Mouse (Mus musculus): ENCODE measurements around the gene Kcnj4. TPM values are rescaled to one million over a fixed set of nuclear protein-coding genes. Genes with fewer than 3 reads are reported as not detected.
"Not testable (repeated sequence)": the region's sequence is repeated elsewhere in the genome, so short reads cannot be mapped to it uniquely, and the experiment has no call there.

Gene Kcnj4
- polyA plus RNA-seq, 2 experiments = 0.43 TPM; not detected in 1

- Histone ChIP-seq H3K27me3 (ENCODE audit: control insufficient read depth, insufficient read depth, low read length) (no peaks in the 10 kb centered on the region), H3K4me3 (replicated peaks; ENCODE audit: low read length) (no peak overlapping the region), H3K9me3 (ENCODE audit: control insufficient read depth, low read length) (no peaks in the 10 kb centered on the region), H3K27ac (replicated peaks; ENCODE audit: low read depth, low read length) (no peak overlapping the region), H3K36me3 (ENCODE audit: control insufficient read depth, insufficient read depth, low read length) (no peaks in the 10 kb centered on the region), H3K4me2 (replicated peaks; ENCODE audit: low read depth, low read length, severe bottlenecking) (no peak overlapping the region), H3K4me1 (ENCODE audit: control insufficient read depth, insufficient read depth, low read length) (0 out of 2 replicates have a peak, but pooled peaks cover 4% of the 10 kb centered on the region), H3K9ac (ENCODE audit: low read depth, low read length, severe bottlenecking) (no peak overlapping the region)
- 65% methylated on average over 5 of the region's 5 CpGs for whole genome bisulfite sequencing
- no peak for DNase-seq (ENCODE audit: low spot score)
- ATAC-seq (ENCODE audit: low FRiP score, low read depth) = no peak
- TF ChIP-seq POLR2A (IDR thresholded peaks at IDR 0.05; ENCODE audit: borderline replicate concordance, extremely low read depth, insufficient read depth, insufficient read length) = no peak
Observed at GRCm38 (mm10) chr15:79469577-79469976, 35.5 kb downstream of the Kcnj4 start.

GRCm38 (mm10) chr15:79466601-79467286 is 38.3 kb downstream of the Kcnj4 start:
- no peak overlapping the region for H3K27ac ChIP-seq (replicated peaks; ENCODE audit: low read depth, low read length)
- H3K9ac ChIP-seq (ENCODE audit: low read depth, low read length, severe bottlenecking) = no peak overlapping the region
- H3K4me2 ChIP-seq (replicated peaks; ENCODE audit: low read depth, low read length, severe bottlenecking) = no peak overlapping the region
- DNase-seq (ENCODE audit: low spot score) (peak; percentile 88), ATAC-seq (ENCODE audit: low FRiP score, low read depth) (peak; percentile 72)
- H3K36me3 ChIP-seq (ENCODE audit: control insufficient read depth, insufficient read depth, low read length) = no peaks in the 10 kb centered on the region
- no peak overlapping the region for H3K4me3 ChIP-seq (replicated peaks; ENCODE audit: low read length)
- no peaks in the 10 kb centered on the region for H3K9me3 ChIP-seq (ENCODE audit: control insufficient read depth, low read length)
- TF ChIP-seq POLR2A (IDR thresholded peaks at IDR 0.05; ENCODE audit: borderline replicate concordance, extremely low read depth, insufficient read depth, insufficient read length) = peak; percentile 35; the same call in 1 of the 2 replicates
- 4% methylated on average over 18 of the region's 18 CpGs for WGBS
- H3K27me3 ChIP-seq (ENCODE audit: control insufficient read depth, insufficient read depth, low read length) = no peaks in the 10 kb centered on the region
- H3K4me1 ChIP-seq (ENCODE audit: control insufficient read depth, insufficient read depth, low read length) = 0 out of 2 replicates have a peak, but pooled peaks cover 4% of the 10 kb centered on the region

- H3K27ac ChIP-seq (replicated peaks; ENCODE audit: low read depth, low read length) = no peak overlapping the region
- ATAC-seq (ENCODE audit: low FRiP score, low read depth) (no peak), DNase-seq (ENCODE audit: low spot score) (no peak)
- 73% methylated on average over 6 of the region's 6 CpGs for WGBS
- H3K4me3 ChIP-seq (replicated peaks; ENCODE audit: low read length) = no peak overlapping the region
- no peaks in the 10 kb centered on the region for H3K4me1 ChIP-seq (ENCODE audit: control insufficient read depth, insufficient read depth, low read length)
- no peak overlapping the region for H3K4me2 ChIP-seq (replicated peaks; ENCODE audit: low read depth, low read length, severe bottlenecking)
- no peaks in the 10 kb centered on the region for H3K27me3 ChIP-seq (ENCODE audit: control insufficient read depth, insufficient read depth, low read length)
- no peak for TF ChIP-seq POLR2A (IDR thresholded peaks at IDR 0.05; ENCODE audit: borderline replicate concordance, extremely low read depth, insufficient read depth, insufficient read length)
- no peaks in the 10 kb centered on the region for H3K9me3 ChIP-seq (ENCODE audit: control insufficient read depth, low read length)
- H3K9ac ChIP-seq (ENCODE audit: low read depth, low read length, severe bottlenecking) = no peak overlapping the region
- H3K36me3 ChIP-seq (ENCODE audit: control insufficient read depth, insufficient read depth, low read length) = no peaks in the 10 kb centered on the region
Observed at GRCm38 (mm10) chr15:79456546-79456945, 48.5 kb downstream of the Kcnj4 start.

GRCm38 (mm10) chr15:79456104-79456503 is 48.9 kb downstream of the Kcnj4 start:
- H3K4me2 ChIP-seq (replicated peaks; ENCODE audit: low read depth, low read length, severe bottlenecking); H3K27me3 ChIP-seq (ENCODE audit: control insufficient read depth, insufficient read depth, low read length); H3K4me1 ChIP-seq (ENCODE audit: control insufficient read depth, insufficient read depth, low read length); H3K9ac ChIP-seq (ENCODE audit: low read depth, low read length, severe bottlenecking); H3K27ac ChIP-seq (replicated peaks; ENCODE audit: low read depth, low read length); H3K36me3 ChIP-seq (ENCODE audit: control insufficient read depth, insufficient read depth, low read length); H3K9me3 ChIP-seq (ENCODE audit: control insufficient read depth, low read length); ATAC-seq (ENCODE audit: low FRiP score, low read depth); H3K4me3 ChIP-seq (replicated peaks; ENCODE audit: low read length); DNase-seq (ENCODE audit: low spot score): not testable (repeated sequence)
- 53% methylated on average over 6 of the region's 6 CpGs for WGBS

GRCm38 (mm10) chr15:79455106-79455810 is 49.8 kb downstream of the Kcnj4 start, which contains the start of gene Csnk1e:
TSS of gene Csnk1e (minus strand) at chr15:79455566.
- DNase-seq (ENCODE audit: low spot score) (peak; percentile 61), ATAC-seq (ENCODE audit: low FRiP score, low read depth) (peak; percentile 70)
- no peaks in the 10 kb centered on the region for H3K9me3 ChIP-seq (ENCODE audit: control insufficient read depth, low read length)
- WGBS = under 1% methylated on average over 24 of the region's 24 CpGs
- H3K4me2 ChIP-seq (replicated peaks; ENCODE audit: low read depth, low read length, severe bottlenecking) = peak within 1 kb of the TSS; percentile 72
- no peak within 1 kb of the TSS for H3K27ac ChIP-seq (replicated peaks; ENCODE audit: low read depth, low read length)
- H3K27me3 ChIP-seq (ENCODE audit: control insufficient read depth, insufficient read depth, low read length) = no peaks in the 10 kb centered on the region
- peak within 1 kb of the TSS; percentile 30 for H3K4me3 ChIP-seq (replicated peaks; ENCODE audit: low read length)
- H3K4me1 ChIP-seq (ENCODE audit: control insufficient read depth, insufficient read depth, low read length) = no peaks in the 10 kb centered on the region
- TF ChIP-seq POLR2A (IDR thresholded peaks at IDR 0.05; ENCODE audit: borderline replicate concordance, extremely low read depth, insufficient read depth, insufficient read length) = no peak
- H3K9ac ChIP-seq (ENCODE audit: low read depth, low read length, severe bottlenecking) = 0 out of 2 replicates have a peak within 1 kb of the TSS, but pooled peaks have one; percentile 8
- no peaks in the 10 kb centered on the region for H3K36me3 ChIP-seq (ENCODE audit: control insufficient read depth, insufficient read depth, low read length)
